Mouse (Mus musculus): Measurements from ENCODE around the gene Prkcq. TPM values are rescaled to one million over a fixed set of nuclear protein-coding genes. Genes with fewer than 3 reads are reported as not detected.

The Prkcq gene
- polyA plus RNA-seq, 1 experiment from 2014 or later: 3.0 TPM

DNA sequence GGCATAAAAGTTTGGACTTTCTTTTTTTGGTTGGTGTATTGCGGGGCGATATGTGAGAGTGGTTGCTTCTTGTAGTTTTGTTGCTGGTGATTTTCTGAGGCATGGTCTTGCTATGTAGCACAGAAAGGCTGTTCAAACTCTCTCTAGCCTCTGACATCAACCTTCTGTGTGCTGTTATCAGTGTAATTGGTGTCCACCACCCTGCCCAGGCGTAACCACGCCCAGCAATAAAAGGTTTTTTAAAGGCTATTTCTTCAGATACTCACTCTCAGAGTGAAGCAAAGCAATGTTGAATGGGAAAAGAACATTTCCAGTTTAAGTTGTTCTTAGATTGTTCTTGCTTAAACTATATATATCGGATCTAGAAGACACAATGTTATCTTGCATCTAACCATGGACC, 60.1 kb downstream of the Prkcq start:
- H3K36me3 ChIP-seq: no peaks in the 10 kb centered on the region
- 97% methylated on average over 5 of the region's 5 CpGs for WGBS
- no peak overlapping the region for H3K4me3 ChIP-seq
- H3K9ac ChIP-seq: no peak overlapping the region
- no peaks in the 10 kb centered on the region for H3K9me3 ChIP-seq (replicated peaks)
- H3K4me2 ChIP-seq (replicated peaks): no peak overlapping the region
- H3K27me3 ChIP-seq: no peaks in the 10 kb centered on the region
- no peaks in the 10 kb centered on the region for H3K4me1 ChIP-seq
- no peak overlapping the region for H3K27ac ChIP-seq
- ATAC-seq (ENCODE audit: low FRiP score): no peak

DNA sequence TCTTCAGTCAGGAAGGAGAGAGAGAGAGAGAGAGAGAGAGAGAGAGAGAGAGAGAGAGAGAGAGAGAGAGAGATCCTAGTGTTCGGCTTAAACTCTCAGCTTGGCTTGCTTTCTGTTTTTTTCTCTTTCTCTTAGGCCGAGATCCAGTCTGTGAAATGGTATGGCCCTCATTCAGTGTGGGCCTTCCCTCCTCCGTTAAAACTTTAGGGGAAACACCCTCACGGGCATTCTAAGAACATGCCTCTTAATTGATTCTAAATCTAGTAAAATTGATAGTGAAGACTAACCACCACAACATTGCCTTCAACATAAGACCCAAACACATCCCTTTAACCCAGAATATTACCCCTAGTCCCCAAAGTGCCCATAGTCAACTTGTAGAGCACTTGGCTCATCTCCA, 66.3 kb downstream of the Prkcq start:
- 91% methylated on average over 4 of the region's 4 CpGs for WGBS
- ATAC-seq (ENCODE audit: low FRiP score): no peak
- no peaks in the 10 kb centered on the region for H3K36me3 ChIP-seq
- no peak overlapping the region for H3K4me2 ChIP-seq (replicated peaks)
- H3K9ac ChIP-seq: no peak overlapping the region
- no peak overlapping the region for H3K27ac ChIP-seq
- H3K9me3 ChIP-seq (replicated peaks): no peaks in the 10 kb centered on the region
- no peaks in the 10 kb centered on the region for H3K4me1 ChIP-seq
- H3K4me3 ChIP-seq: no peak overlapping the region
- H3K27me3 ChIP-seq: no peaks in the 10 kb centered on the region

DNA sequence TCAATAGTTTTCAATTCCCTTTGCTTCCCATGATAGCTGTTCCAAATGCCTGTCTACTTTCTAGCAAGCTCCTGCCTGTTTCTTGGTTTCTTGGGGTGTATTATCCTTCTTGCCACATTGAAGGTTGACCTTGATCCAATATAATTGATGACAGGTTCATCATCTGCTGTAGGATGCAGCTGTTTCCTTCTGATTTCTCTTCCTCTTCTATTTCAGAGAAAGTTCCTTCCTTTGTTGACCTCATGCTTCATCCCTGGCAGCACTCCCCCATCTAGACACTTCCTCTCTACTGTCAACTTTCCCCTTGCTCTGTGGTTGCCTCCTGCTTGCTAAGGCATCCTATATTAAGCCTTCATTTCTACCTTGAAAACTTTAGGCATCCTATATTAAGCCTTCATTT, 67.6 kb downstream of the Prkcq start:
- Histone ChIP-seq H3K4me2 (replicated peaks) (no peak overlapping the region), H3K27me3 (no peaks in the 10 kb centered on the region), H3K9ac (no peak overlapping the region), H3K27ac (no peak overlapping the region), H3K36me3 (no peaks in the 10 kb centered on the region), H3K9me3 (replicated peaks) (no peaks in the 10 kb centered on the region), H3K4me1 (no peaks in the 10 kb centered on the region), H3K4me3 (no peak overlapping the region)
- no peak for ATAC-seq (ENCODE audit: low FRiP score)

DNA sequence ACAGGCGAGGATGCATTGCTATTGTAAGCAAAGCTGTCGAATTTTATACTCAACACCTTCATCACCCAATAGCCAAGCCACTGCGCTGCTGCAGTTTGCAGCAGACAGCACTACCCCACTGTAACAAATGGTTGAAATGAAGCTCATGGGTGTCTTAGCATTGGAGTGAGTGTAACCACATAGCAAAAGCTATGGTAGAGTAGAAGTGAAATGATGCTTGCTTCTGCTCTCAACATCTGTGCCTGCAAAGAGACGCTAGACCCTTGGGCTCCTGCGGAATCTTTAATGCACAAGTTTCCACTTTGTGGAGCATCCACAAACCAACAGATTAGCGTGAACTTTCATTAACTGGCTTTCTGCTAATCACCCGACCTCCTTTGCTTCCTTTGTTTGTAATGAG, 74.0 kb downstream of the Prkcq start:
- H3K4me2 ChIP-seq (replicated peaks): no peak overlapping the region
- H3K27me3 ChIP-seq: no peaks in the 10 kb centered on the region
- 88% methylated on average over 7 of the region's 7 CpGs for WGBS
- H3K4me3 ChIP-seq: no peak overlapping the region
- H3K27ac ChIP-seq: no peak overlapping the region
- no peak overlapping the region for H3K9ac ChIP-seq
- no peaks in the 10 kb centered on the region for H3K9me3 ChIP-seq (replicated peaks)
- no peak for ATAC-seq (ENCODE audit: low FRiP score)
- H3K4me1 ChIP-seq: no peaks in the 10 kb centered on the region
- no peaks in the 10 kb centered on the region for H3K36me3 ChIP-seq

DNA sequence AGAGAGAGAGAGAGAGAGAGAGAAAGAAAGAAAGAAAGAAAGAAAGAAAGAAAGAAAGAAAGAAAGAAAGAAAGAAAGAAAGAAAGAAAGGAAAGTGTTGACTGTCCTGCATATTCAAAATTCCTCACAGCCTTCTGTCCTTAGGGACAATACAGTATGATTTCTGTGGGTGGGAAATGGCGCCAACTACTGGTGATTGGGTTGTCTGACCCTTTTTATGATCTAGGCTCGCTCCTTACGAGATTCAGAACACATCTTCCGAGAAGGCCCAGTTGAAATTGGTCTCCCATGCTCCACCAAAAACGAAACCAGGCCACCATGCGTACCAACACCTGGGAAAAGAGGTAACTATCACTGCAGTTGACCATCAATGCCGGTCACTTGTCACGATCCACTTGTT, 82.0 kb downstream of the Prkcq start:
- Histone ChIP-seq H3K36me3 (no peaks in the 10 kb centered on the region), H3K9ac (no peak overlapping the region), H3K9me3 (replicated peaks) (no peaks in the 10 kb centered on the region), H3K27ac (no peak overlapping the region), H3K27me3 (no peaks in the 10 kb centered on the region), H3K4me2 (replicated peaks) (no peak overlapping the region), H3K4me1 (no peaks in the 10 kb centered on the region), H3K4me3 (no peak overlapping the region)
- no peak for ATAC-seq (ENCODE audit: low FRiP score)
- whole genome bisulfite sequencing: 60% methylated on average over 8 of the region's 8 CpGs

DNA sequence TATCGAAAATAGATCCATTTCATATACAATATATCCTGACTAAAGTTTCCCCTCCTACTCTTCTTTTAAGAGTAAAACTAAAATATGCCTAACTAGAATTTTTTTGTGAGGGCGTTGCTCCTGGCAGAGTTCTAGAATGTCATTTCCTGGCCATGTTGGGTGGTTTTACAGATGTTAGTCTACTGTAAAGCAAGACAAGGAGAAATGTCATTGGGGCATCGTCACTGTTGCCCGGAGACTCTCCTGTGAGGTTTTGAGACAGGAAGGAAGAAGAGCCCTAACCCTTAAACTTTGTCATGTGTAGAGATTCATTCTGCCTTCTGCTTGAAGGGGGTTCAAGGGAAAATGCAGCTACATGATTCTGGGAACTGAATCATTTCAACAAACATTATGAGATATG, 82.5 kb downstream of the Prkcq start:
- no peak for ATAC-seq (ENCODE audit: low FRiP score)
- Histone ChIP-seq H3K9ac (no peak overlapping the region), H3K27ac (no peak overlapping the region), H3K4me3 (no peak overlapping the region), H3K36me3 (no peaks in the 10 kb centered on the region), H3K4me1 (no peaks in the 10 kb centered on the region), H3K27me3 (no peaks in the 10 kb centered on the region), H3K9me3 (replicated peaks) (no peaks in the 10 kb centered on the region), H3K4me2 (replicated peaks) (no peak overlapping the region)
- WGBS: 91% methylated on average over 4 of the region's 4 CpGs

DNA sequence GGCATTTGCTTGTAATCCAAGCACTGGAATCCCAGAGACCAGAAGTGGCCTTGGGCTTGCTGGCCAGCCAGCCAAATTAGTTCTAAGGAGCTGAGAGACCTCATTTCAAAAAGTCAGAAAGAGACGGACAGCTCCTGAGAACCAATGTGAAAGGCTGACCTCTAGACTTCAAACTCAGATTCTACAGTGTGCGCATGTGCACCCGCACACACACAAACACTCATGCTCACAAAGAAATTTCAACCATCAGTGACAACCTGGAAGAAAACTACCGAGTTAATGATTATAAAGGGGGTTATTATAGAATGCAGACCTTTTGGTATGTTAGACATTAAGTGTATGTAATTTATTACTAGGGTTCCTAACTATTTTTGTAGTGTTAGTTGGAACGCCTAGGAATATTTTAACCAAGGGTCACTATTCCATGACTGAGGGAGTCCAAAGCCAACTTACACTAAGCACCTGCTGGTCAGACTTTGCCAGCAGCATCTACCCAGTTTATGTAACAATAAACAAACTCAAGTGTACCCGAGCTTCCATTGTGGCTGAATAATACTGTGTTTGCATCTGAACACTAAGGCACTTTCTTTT, 85.4 kb downstream of the Prkcq start:
- H3K4me1 ChIP-seq: no peaks in the 10 kb centered on the region
- H3K4me2 ChIP-seq (replicated peaks): no peak overlapping the region
- ATAC-seq (ENCODE audit: low FRiP score): no peak
- 88% methylated on average over 6 of the region's 6 CpGs for WGBS
- H3K9me3 ChIP-seq (replicated peaks): no peaks in the 10 kb centered on the region
- no peaks in the 10 kb centered on the region for H3K27me3 ChIP-seq
- H3K27ac ChIP-seq: no peak overlapping the region
- H3K36me3 ChIP-seq: no peaks in the 10 kb centered on the region
- H3K9ac ChIP-seq: no peak overlapping the region
- no peak overlapping the region for H3K4me3 ChIP-seq

DNA sequence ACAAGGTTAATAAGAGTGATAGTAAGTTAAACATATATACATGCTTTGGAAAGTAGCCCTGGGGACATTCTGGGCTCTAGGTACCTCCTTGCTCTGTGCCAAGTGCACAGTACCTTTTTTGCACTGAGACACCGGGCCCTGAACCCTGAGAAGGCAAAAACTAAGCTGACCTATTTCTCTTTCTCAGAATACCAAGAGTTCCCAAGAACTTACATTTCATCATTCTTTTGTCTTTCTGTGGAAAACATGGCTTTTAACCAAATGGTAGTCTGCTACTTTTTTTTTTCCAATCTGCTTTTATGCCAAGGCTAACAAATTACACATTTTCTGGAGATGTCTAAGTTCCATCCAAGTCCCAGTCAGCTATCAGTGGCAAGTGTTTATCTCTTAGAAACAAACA, 86.3 kb downstream of the Prkcq start:
- Histone ChIP-seq H3K27me3 (no peaks in the 10 kb centered on the region), H3K9me3 (replicated peaks) (no peaks in the 10 kb centered on the region), H3K27ac (no peak overlapping the region), H3K9ac (no peak overlapping the region), H3K4me1 (no peaks in the 10 kb centered on the region), H3K4me2 (replicated peaks) (no peak overlapping the region), H3K4me3 (no peak overlapping the region), H3K36me3 (no peaks in the 10 kb centered on the region)
- no peak for ATAC-seq (ENCODE audit: low FRiP score)
- WGBS: 93% methylated on average over 1 of the region's 1 CpGs

DNA sequence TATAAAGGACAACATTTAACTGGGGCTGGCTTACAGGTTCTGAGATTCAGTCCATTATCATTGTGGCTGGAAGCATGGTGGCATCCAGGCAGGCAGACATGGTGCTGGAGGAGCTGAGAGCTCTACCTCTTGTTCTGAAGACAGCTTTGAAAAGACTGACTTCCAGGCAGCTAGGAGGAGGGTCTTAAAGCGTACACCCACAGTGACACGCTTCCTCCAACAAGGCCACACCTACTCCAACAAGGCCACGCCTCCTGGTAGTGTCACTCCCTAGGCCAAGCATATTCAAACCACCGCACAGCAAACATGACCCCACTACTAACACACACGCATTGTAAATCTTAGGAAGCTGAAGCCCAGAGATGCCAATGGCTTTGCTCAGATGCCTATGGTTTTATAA, 87.5 kb downstream of the Prkcq start:
- H3K9ac ChIP-seq: no peak overlapping the region
- WGBS: 87% methylated on average over 5 of the region's 5 CpGs
- H3K27me3 ChIP-seq: no peaks in the 10 kb centered on the region
- ATAC-seq (ENCODE audit: low FRiP score): no peak
- no peak overlapping the region for H3K4me3 ChIP-seq
- H3K4me2 ChIP-seq (replicated peaks): no peak overlapping the region
- H3K36me3 ChIP-seq: no peaks in the 10 kb centered on the region
- no peaks in the 10 kb centered on the region for H3K4me1 ChIP-seq
- no peaks in the 10 kb centered on the region for H3K9me3 ChIP-seq (replicated peaks)
- no peak overlapping the region for H3K27ac ChIP-seq

DNA sequence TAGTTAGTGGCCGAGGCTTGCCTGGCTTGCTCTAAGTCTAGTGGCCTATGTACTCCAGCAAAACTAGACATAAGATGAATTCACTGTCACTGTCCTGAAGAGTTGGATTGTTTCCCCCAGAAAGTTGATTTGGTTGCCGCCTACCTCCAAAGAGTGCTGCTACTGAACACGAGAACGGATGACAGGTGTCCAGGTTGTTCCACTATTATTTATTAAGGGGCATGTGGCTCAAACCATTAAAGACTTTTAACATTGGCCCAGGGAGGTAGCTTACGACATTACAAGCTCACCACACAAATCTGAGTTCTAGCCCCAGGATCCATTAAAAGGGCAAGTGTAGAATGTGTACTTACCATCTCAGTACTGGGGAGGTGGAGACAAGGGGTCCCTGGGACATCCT, 92.9 kb downstream of the Prkcq start:
- Histone ChIP-seq H3K4me2 (replicated peaks) (no peak overlapping the region), H3K9me3 (replicated peaks) (no peaks in the 10 kb centered on the region), H3K27ac (no peak overlapping the region), H3K9ac (no peak overlapping the region), H3K4me3 (no peak overlapping the region), H3K4me1 (no peaks in the 10 kb centered on the region), H3K36me3 (no peaks in the 10 kb centered on the region), H3K27me3 (no peaks in the 10 kb centered on the region)
- WGBS: 96% methylated on average over 5 of the region's 5 CpGs
- ATAC-seq (ENCODE audit: low FRiP score): no peak

DNA sequence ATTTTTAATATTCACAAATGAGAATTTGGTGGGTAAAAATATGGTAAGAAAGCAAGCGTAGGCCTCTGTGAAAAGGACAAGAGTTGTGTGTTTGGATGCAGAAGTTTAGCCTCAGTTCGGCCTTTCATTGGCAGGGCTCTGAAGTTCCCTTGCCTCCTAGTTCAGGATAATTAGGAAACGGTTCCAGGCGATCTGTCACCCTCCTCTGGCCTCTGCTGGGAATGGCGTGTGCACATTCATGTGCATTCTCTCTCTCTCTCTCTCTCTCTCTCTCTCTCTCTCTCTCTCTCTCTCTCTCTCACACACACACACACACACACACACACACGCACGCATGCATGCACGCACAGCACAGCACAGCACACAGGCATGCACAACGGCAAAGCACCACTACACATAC, 93.5 kb downstream of the Prkcq start:
- no peaks in the 10 kb centered on the region for H3K4me1 ChIP-seq
- no peak overlapping the region for H3K4me3 ChIP-seq
- no peak overlapping the region for H3K27ac ChIP-seq
- H3K27me3 ChIP-seq: no peaks in the 10 kb centered on the region
- 83% methylated on average over 9 of the region's 9 CpGs for WGBS
- no peak overlapping the region for H3K4me2 ChIP-seq (replicated peaks)
- no peak for ATAC-seq (ENCODE audit: low FRiP score)
- H3K9ac ChIP-seq: no peak overlapping the region
- no peaks in the 10 kb centered on the region for H3K36me3 ChIP-seq
- H3K9me3 ChIP-seq (replicated peaks): no peaks in the 10 kb centered on the region

DNA sequence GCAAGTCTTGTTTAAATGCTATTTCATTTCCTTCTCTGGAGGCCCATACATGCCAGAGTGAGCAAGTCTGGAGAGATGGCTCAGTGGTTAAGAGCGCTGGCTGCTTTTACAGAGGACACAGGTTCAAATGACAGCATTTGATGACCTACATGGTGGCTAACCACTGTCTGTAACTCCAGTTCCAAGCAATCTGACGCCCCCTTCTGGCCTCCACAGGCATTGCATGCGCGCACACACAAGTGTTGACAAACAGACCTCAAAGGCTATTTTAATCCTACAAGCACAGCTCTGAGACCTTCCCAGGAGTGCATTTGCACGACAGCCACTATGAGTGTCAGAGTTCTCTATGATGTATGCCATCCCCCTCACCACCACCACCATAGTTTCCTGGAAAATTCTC, 94.4 kb downstream of the Prkcq start:
- no peak for ATAC-seq (ENCODE audit: low FRiP score)
- H3K4me3 ChIP-seq: no peak overlapping the region
- no peak overlapping the region for H3K27ac ChIP-seq
- H3K9ac ChIP-seq: no peak overlapping the region
- no peaks in the 10 kb centered on the region for H3K36me3 ChIP-seq
- no peaks in the 10 kb centered on the region for H3K4me1 ChIP-seq
- H3K9me3 ChIP-seq (replicated peaks): no peaks in the 10 kb centered on the region
- no peaks in the 10 kb centered on the region for H3K27me3 ChIP-seq
- no peak overlapping the region for H3K4me2 ChIP-seq (replicated peaks)
- 71% methylated on average over 5 of the region's 5 CpGs for WGBS

DNA sequence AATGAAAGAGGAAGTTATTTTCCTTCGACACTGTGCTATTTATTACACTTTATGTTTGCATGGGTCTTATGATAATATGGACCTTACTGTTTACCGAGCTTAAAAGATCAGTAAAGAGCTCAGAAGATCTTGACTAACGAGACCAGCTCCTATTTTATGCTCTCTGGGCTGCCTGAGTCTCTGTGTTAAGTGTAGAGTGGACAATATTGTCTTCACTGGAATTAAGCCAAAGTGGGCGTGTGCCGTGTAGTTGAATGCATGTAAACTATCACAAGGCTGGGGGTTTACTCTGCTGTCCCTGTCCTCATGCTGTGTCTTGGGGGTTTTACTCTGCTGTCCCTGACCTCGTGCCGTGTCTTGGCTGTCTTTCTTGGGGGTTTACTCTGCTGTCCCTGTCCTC, 107.1 kb downstream of the Prkcq start:
- Histone ChIP-seq H3K27me3 (no peaks in the 10 kb centered on the region), H3K4me1 (no peaks in the 10 kb centered on the region), H3K27ac (no peak overlapping the region), H3K9ac (no peak overlapping the region), H3K36me3 (no peaks in the 10 kb centered on the region), H3K4me3 (no peak overlapping the region), H3K4me2 (replicated peaks) (no peak overlapping the region), H3K9me3 (replicated peaks) (no peaks in the 10 kb centered on the region)
- ATAC-seq (ENCODE audit: low FRiP score): no peak
- WGBS: 85% methylated on average over 7 of the region's 7 CpGs

DNA sequence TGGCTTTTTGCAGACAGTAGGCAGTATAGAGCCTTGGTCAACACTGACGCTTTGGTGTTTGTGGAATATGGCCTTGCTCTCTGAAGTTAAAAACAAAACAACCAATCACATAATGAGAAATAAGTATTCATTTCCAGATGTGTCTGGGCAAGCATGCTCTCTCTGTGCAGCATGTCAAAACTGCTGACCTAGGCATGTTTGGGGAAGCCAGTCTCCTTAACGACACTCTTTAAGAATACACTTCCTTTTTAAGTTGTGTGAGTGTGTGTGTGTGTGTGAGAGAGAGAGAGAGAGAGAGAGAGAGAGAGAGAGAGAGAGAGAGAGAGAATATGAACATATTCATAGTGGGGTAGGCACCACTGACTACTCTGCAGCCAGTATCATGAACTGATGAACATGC, 108.3 kb downstream of the Prkcq start:
- no peak for ATAC-seq (ENCODE audit: low FRiP score)
- no peaks in the 10 kb centered on the region for H3K4me1 ChIP-seq
- no peak overlapping the region for H3K9ac ChIP-seq
- no peaks in the 10 kb centered on the region for H3K9me3 ChIP-seq (replicated peaks)
- no peak overlapping the region for H3K27ac ChIP-seq
- H3K4me3 ChIP-seq: no peak overlapping the region
- H3K36me3 ChIP-seq: no peaks in the 10 kb centered on the region
- H3K27me3 ChIP-seq: no peaks in the 10 kb centered on the region
- no peak overlapping the region for H3K4me2 ChIP-seq (replicated peaks)
- WGBS: 72% methylated on average over 2 of the region's 2 CpGs
